Mouse (Mus musculus) lung, postnatal 0 days (tissue): ENCODE results near the gene Rnase2a.

Experiments used
- CTCF ChIP-seq: IDR thresholded peaks from 2 replicates; pipeline ENCODE4 v1.5.1; 2016; ENCODE audit warnings: antibody characterized with exemption, mild to moderate bottlenecking
- EP300 ChIP-seq: IDR thresholded peaks from 2 replicates; pipeline ENCODE4 v1.6.1; 2016; ENCODE audit warnings: antibody characterized with exemption, mild to moderate bottlenecking, control low read depth

GRCm38 (mm10) chr14:51250348-51250747 lies 5.6 kb downstream of the Rnase2a start:
- TF ChIP-seq CTCF: no peak
- TF ChIP-seq EP300: no peak
